Comparison of ENCODE assay signal across 23 mouse cellular contexts in the genomic region with DNA sequence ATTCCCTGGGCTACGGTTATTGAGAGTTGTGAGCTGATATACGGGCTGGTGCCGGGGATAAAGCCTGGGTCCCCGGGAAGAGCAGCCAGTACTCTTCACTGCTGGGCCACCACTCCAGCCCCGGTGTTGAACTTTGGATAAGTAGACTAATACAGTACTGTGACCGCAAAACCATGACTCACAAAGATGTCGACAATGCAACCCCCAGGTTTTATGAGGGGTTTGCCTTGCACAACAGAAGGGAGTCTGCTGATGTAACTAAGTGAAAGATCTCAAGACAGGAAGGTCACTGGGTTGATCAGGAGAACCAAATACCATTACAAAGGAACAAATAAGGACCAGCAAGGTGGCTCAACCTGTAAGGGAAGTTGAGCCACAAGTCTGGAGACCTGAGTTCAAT. TPM values are rescaled to one million over a fixed set of nuclear protein-coding genes. Genes with fewer than 3 reads are reported as not detected.
"Had no signal": no experiment of that assay in that cellular context is flagged by ENCODE, and none has a peak within 500 bp of the region (broad histone marks: within the 10 kb centered on the region; RNA-seq: fewer than 3 reads in every experiment).

No protein-coding gene starts in this region.

- H3K9ac ChIP-seq: limb, embryonic 12.5 days; limb, embryonic 15.5 days; liver, embryonic 14.5 days; lung, embryonic 15.5 days; midbrain, embryonic 12.5 days; midbrain, embryonic 15.5 days; neural tube, embryonic 13.5 days; stomach, embryonic 15.5 days had no signal

- DNase-seq: kidney, adult 2 months; kidney, postnatal 36 days; left cerebral cortex, postnatal 4 days; lung, adult 18-20 months; lung, postnatal 10 days; lung, postnatal 4 days; right cerebral cortex, postnatal 4 days; thymus, postnatal 36 days had no signal

- H3K27me3 ChIP-seq: midbrain, embryonic 15.5 days had no signal

- H3K9me3 ChIP-seq: limb, embryonic 15.5 days; lung, embryonic 15.5 days; midbrain, embryonic 15.5 days; neural tube, embryonic 13.5 days; stomach, embryonic 15.5 days had no signal

- H3K4me2 ChIP-seq: limb, embryonic 12.5 days; limb, embryonic 15.5 days; liver, embryonic 11.5 days; lung, embryonic 15.5 days; midbrain, embryonic 12.5 days; midbrain, embryonic 15.5 days; neural tube, embryonic 13.5 days; stomach, embryonic 15.5 days had no signal

- H3K4me3 ChIP-seq: limb, embryonic 12.5 days; limb, embryonic 15.5 days; lung, embryonic 15.5 days; midbrain, embryonic 12.5 days; midbrain, embryonic 15.5 days; neural tube, embryonic 13.5 days; stomach, embryonic 15.5 days had no signal

- H3K27ac ChIP-seq: kidney, postnatal 0 days; limb, embryonic 12.5 days; limb, embryonic 15.5 days; liver, embryonic 14.5 days; lung, embryonic 15.5 days; midbrain, embryonic 12.5 days; midbrain, embryonic 15.5 days; neural tube, embryonic 13.5 days; stomach, embryonic 15.5 days had no signal

- ATAC-seq: midbrain, embryonic 15.5 days had no signal

- H3K36me3 ChIP-seq: limb, embryonic 12.5 days; limb, embryonic 15.5 days; lung, embryonic 15.5 days; midbrain, embryonic 12.5 days; midbrain, embryonic 15.5 days; neural tube, embryonic 13.5 days; stomach, embryonic 15.5 days had no signal

RNA-seq across cellular contexts. Expression of gene Otop3, which starts 42.2 kb away (rescaled TPM):
- total RNA-seq: left cerebral cortex, postnatal 14 days; megakaryocyte, adult 5-6 weeks had no signal
- polyA plus RNA-seq: kidney, embryonic 14.5 days; kidney, postnatal 0 days; limb, embryonic 12.5 days; liver, embryonic 11.5 days; liver, embryonic 14.5 days; lung, embryonic 15.5 days; thymus, postnatal 0 days; urinary bladder, adult 2 months had no signal
